Mouse (Mus musculus) subcutaneous adipose tissue, adult 2 months (tissue): Measurements from ENCODE around the gene Stk25. TPM values are rescaled to one million over a fixed set of nuclear protein-coding genes. Genes with fewer than 3 reads are reported as not detected.

Source experiments
- polyA plus RNA-seq: library from polyadenylated mRNA; depleted of rRNA; stranded (reverse); fragments of >200 nt; gene quantifications from 2 replicates; pipeline ENCODE4 v1.2.3, GENCODE M21; 2012; ENCODE audit warnings: low replicate concordance; rRNA removed

The Stk25 gene
- 170 and 200 TPM in 2 replicates for polyA plus RNA-seq

DNA sequence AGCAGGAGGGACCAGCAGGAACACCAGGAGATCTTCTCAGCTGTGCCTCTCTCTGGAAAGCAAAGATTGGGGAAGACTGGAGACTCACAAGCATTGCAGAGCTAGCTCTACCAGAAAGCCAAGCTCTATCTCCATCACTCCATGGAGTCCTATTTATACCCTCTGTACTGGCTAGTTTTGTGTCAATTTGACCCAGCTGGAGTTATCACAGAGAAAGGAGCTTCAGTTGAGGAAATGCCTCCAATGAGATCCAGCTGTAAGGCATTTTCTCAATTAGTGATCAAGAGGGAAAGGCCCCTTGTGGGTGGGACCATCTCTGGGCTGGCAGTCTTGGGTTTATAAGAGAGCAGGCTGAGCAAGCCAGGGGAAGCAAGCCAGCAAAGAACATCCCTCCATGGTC lies at the start of gene Stk25:
Gene Stk25 (minus strand): TSS at position 101 of the 400 bp plus-strand sequence.

DNA sequence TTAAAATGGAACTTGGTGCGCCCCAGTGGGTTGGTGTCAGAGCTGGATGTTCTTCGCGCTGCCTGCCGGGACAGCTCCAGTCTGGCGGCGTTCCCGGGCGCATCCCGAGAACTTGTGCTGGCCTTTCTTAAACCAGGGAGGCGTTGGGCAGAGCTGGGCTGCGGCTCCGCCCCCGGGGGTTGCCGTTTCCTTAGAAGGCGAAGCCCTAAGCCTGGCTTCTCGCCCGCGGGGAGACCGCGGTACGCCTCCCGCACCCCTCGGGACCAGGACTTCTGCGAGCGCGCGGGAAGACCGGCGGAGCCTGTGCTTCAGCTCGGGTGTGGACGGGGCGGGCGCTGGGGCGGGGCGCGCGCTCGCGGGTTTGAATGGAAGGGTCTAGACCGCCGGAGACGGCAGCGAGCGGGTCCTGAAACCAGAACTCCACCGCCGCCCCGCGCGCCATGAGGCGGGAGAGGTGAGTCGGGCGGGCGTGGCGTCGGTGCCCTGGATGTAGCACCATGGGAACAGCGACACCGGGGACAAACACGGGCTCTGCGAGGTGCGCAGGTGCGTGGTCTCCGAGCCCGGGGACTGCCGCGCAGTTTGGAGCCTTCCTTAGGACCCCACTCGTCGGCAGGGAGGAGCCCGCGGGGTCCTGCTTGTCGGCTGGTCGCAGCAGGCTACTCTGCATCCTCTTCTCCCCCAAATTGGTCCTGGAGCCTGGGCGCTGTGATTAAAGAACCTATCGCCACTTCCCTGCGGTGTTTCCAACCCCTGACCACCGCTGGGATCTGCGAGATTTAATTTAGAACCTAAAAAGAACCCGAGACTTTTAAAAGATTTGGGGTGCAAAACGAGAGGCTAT lies 27.2 kb upstream of the Stk25 start, which contains the start of gene Bok:
Gene Bok (plus strand): TSS at position 260 of the 844 bp plus-strand sequence.

Other genes with a start within 250 kb of the Stk25 start
- gene Hdlbp, start 179.8 kb downstream of the Stk25 start, polyA plus RNA-seq, result 103 and 124 TPM in 2 replicates
- 6.3 and 9.8 TPM in 2 replicates for gene Farp2, start 146.6 kb downstream of the Stk25 start, polyA plus RNA-seq
- gene Bok, start 27.0 kb upstream of the Stk25 start, polyA plus RNA-seq, result 49.6 and 128 TPM in 2 replicates
- 55.7 and 75.7 TPM in 2 replicates for gene Atg4b, start 92.8 kb upstream of the Stk25 start, polyA plus RNA-seq
- gene Thap4, start 96.2 kb upstream of the Stk25 start, polyA plus RNA-seq, result 39.6 and 56.2 TPM in 2 replicates
- 43.4 and 75.9 TPM in 2 replicates for gene Dtymk, start 143.3 kb upstream of the Stk25 start, polyA plus RNA-seq
- gene Ing5, start 145.3 kb upstream of the Stk25 start, polyA plus RNA-seq, result 5.5 and 10.1 TPM in 2 replicates
- gene D2hgdh, start 166.2 kb upstream of the Stk25 start, polyA plus RNA-seq, result 31.0 and 33.1 TPM in 2 replicates
- 0.19 TPM in 1 of 2 replicates, not detected in the other for gene Gal3st2, start 202.6 kb upstream of the Stk25 start, polyA plus RNA-seq